Mouse (Mus musculus): ENCODE results near the gene Trim66.

The Trim66 gene

DNA sequence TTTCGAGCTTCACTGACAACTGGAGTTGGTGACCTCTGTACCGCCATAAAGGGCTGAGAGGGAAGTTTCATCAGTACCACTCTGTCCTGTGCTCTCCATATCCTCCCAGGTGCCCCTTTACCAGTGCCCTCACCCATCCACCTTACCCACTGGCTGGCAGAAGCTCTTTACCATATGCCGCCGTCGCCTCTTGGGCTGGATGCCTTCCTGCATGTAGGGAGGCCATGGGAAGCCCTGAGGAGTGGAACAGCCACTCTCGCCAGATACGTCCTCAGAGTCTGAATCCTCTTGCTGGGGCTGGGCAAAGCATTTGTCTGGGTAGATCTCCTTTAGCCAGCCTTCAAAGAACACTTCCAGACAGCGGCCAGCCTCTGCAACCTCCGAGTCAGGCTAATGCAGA is 53.1 kb downstream of the Trim66 start:
- no peak for DNase-seq (ENCODE audit: inconsistent ontology term)

DNA sequence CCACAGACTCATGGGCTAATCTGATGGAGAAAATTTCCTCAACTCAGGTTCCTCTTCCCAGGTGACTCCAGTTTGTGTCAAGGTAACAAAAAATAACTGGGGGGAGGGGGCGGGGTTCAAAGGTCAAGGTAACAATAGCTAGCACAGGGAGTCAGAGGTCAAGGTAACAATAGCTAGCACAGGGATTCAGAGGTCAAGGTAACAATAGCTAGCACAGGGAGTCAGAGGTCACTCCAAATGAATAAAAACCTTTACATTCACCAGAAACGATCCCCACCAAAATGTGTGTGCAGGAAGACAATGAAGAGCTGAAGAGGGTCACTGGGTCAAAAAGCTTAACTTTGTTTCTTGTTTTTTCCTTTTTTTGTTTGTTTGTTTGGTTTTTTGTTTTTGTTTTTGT is 59.9 kb downstream of the Trim66 start:
- no peak for DNase-seq (ENCODE audit: inconsistent ontology term)

DNA sequence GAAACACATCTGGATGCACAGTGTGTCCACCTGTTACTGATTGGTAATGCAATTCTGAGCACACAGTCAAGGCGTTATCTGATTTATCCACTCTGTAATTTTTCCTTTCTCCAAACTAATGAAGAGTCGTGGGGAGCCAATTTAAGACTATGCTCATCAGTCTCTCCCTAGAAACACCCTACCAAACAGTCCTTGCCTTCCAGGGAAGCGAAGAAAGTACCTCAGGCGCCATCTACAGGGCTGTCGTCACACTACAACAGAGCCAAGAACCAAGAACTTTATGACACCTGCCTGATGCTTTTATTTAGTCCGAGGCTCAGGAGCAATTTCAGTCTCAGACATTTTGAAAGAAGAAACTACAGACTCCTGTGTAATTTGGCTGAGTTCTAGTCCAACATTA is 62.9 kb downstream of the Trim66 start:
- no peak for DNase-seq (ENCODE audit: inconsistent ontology term)

DNA sequence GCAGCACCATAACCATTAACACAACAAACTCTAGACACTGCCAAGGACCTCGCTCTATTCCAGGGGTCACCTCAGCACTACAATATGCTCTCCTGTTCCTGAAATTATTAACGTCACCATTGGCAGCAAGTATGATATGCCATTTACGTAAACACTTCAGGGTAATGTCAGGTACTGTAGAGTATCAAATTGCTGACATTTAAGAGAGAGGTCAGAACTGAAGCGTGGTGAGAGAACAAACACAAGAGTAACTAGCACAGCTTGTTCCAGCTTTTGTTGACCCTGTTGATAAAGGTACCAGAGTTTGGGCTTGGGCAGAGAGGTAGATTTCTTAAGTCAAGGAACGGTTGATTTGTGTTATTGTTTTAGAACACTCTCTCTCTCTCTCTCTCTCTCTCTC is 65.2 kb downstream of the Trim66 start:
- no peak for DNase-seq (ENCODE audit: inconsistent ontology term)

GRCm38 (mm10) chr7:109440697-109441269 is 67.2 kb downstream of the Trim66 start:
- DNase-seq (ENCODE audit: inconsistent ontology term), result no peak

DNA sequence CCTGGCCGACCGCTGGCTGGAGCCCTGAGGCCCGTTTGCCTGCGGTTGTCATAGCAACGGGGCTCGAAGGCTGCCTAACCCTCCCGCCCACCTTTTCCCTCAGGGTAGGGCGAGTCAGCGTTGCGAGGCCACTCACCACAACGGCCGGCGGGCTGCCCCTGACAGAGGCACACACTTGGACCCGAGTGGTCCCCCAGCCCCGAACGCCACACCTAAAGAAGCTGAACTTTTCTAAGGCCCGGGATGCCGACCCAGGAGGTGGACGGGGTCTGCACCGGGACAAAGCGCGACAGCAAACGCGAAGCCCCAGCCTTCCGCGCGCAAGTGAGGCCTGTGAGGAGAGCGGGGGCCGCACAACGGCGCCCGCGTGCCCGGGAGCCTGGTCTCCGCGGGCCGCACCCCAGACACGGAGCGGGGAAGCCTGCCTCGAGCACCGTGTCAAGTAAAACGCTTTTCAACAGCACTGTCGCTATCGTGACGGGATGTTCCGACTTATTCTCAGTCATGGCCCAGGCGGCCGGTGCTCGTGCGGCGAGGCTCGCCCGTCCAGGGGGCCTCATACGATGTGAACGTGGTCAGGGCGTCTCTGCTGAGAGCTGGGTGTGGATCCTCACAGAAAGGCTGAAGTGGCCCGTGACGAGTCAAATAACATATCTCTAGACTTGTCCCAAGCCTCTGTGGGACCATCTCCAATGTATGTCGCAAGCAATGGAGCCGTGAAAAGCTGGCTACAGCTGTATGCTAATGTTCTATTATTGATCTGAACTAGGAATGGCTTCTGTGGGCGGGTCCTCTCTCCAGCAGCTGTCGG is 68.9 kb downstream of the Trim66 start, which contains the start of gene Stk33:
Stk33 (minus strand) TSS at position 301 of the 811 bp plus-strand sequence.
- DNase-seq (ENCODE audit: inconsistent ontology term), result peak; percentile 62

- peak; percentile 48 for DNase-seq (ENCODE audit: inconsistent ontology term)
These were observed 83.3 kb downstream of the Trim66 start for GRCm38 (mm10) chr7:109424422-109425159.

DNA sequence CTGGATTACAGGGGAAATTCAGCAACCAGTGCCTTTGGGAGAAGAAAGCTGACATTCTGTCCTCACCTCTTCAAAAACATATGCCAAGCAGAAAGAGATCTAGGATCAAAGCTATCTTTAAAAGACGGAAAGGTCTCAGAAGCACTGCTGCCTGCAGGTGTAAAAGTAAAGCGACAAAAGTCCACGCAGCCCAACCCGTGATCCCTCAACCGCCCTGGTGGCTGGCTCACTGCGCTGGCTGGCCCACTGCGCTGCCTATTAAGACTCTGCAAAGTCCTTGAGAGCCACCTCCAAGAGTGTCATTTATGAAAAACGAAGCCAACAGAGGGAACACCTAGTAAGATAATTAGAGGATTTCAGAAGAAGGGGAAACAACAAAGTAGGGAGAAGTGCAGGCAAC is 85.1 kb downstream of the Trim66 start:
- no peak for DNase-seq (ENCODE audit: inconsistent ontology term)

DNA sequence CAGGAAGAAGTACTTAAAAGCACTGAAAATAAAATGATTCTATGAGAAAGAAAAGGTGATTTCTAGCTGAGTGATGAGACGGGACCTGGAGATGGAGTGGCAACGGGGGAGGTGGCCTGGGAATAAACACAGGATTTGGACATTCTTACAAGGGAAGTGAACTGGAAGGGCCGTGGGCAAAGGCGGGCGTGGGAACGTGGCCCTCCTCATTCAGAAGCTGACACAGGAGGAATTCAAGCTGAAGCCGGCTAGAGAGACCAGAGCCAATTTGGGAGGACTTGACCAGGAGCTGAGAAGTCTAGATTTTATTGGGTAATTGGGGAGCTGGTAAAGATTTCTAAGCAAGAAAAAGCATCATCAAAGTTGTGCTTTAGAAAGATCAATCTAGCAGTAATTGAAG is 102.4 kb downstream of the Trim66 start:
- peak; percentile 47 for DNase-seq (ENCODE audit: inconsistent ontology term)

GRCm38 (mm10) chr7:109399299-109399698 is 108.6 kb downstream of the Trim66 start:
- no peak for DNase-seq (ENCODE audit: inconsistent ontology term)

Measured in Muller cell, postnatal 12 days (primary cell).